Mouse (Mus musculus): ENCODE data around the gene Tas2r134. TPM values are rescaled to one million over a fixed set of nuclear protein-coding genes. Genes with fewer than 3 reads are reported as not detected.
A peak's percentile ranks its signal among the peaks of the same experiment; 100 is the strongest.

Tas2r134 gene
- polyA plus RNA-seq, 1 experiment from 2014 or later: not detected

GRCm38 (mm10) chr2:51599473-51600201, 27.7 kb upstream of the Tas2r134 start:
- Histone ChIP-seq H3K27me3 (ENCODE audit: control insufficient read depth, insufficient read depth, low read length) (no peaks in the 10 kb centered on the region), H3K27ac (ENCODE audit: low read depth, low read length) (peak overlapping the region; percentile 5; the same call in 1 of the 2 replicates), H3K9me3 (ENCODE audit: control insufficient read depth, low read length) (no peaks in the 10 kb centered on the region), H3K36me3 (ENCODE audit: control insufficient read depth, insufficient read depth, low read length) (no peaks in the 10 kb centered on the region), H3K4me2 (no peak overlapping the region), H3K4me3 (ENCODE audit: low read depth, low read length) (no peak overlapping the region), H3K4me1 (ENCODE audit: control insufficient read depth, insufficient read depth, low read length) (no peaks in the 10 kb centered on the region; the same call in 1 of the 2 replicates), H3K9ac (ENCODE audit: low read length) (peak overlapping the region; percentile 11; the same call in 1 of the 2 replicates)
- DNase-seq (ENCODE audit: low spot score, missing footprints): peak; percentile 80
- ATAC-seq (ENCODE audit: low FRiP score): peak; percentile 14; the same call in 1 of the 2 replicates
- whole genome bisulfite sequencing: 81% methylated on average over 19 of the region's 19 CpGs

- peak overlapping the region; percentile 11; the same call in 1 of the 2 replicates for H3K9ac ChIP-seq (ENCODE audit: low read length)
- H3K27me3 ChIP-seq (ENCODE audit: control insufficient read depth, insufficient read depth, low read length): no peaks in the 10 kb centered on the region
- no peak overlapping the region for H3K4me2 ChIP-seq
- H3K9me3 ChIP-seq (ENCODE audit: control insufficient read depth, low read length): no peaks in the 10 kb centered on the region
- H3K36me3 ChIP-seq (ENCODE audit: control insufficient read depth, insufficient read depth, low read length): no peaks in the 10 kb centered on the region
- DNase-seq (ENCODE audit: low spot score, missing footprints) (no peak), ATAC-seq (ENCODE audit: low FRiP score) (no peak)
- H3K4me1 ChIP-seq (ENCODE audit: control insufficient read depth, insufficient read depth, low read length): no peaks in the 10 kb centered on the region; the same call in 1 of the 2 replicates
- WGBS: 63% methylated on average over 3 of the region's 3 CpGs
- H3K27ac ChIP-seq (ENCODE audit: low read depth, low read length): peak overlapping the region; percentile 5; the same call in 1 of the 2 replicates
- no peak overlapping the region for H3K4me3 ChIP-seq (ENCODE audit: low read depth, low read length)
These were observed 27.2 kb upstream of the Tas2r134 start for GRCm38 (mm10) chr2:51600202-51600487.

GRCm38 (mm10) chr2:51600873-51601272, 26.4 kb upstream of the Tas2r134 start:
- H3K4me1 ChIP-seq (ENCODE audit: control insufficient read depth, insufficient read depth, low read length): no peaks in the 10 kb centered on the region; the same call in 1 of the 2 replicates
- no peak overlapping the region for H3K4me3 ChIP-seq (ENCODE audit: low read depth, low read length)
- ATAC-seq (ENCODE audit: low FRiP score): no peak
- no peak overlapping the region for H3K4me2 ChIP-seq
- WGBS: 86% methylated on average over 8 of the region's 8 CpGs
- no peak overlapping the region for H3K9ac ChIP-seq (ENCODE audit: low read length)
- H3K36me3 ChIP-seq (ENCODE audit: control insufficient read depth, insufficient read depth, low read length): no peaks in the 10 kb centered on the region
- no peak for DNase-seq (ENCODE audit: low spot score, missing footprints)
- no peak overlapping the region for H3K27ac ChIP-seq (ENCODE audit: low read depth, low read length)
- H3K9me3 ChIP-seq (ENCODE audit: control insufficient read depth, low read length): no peaks in the 10 kb centered on the region
- no peaks in the 10 kb centered on the region for H3K27me3 ChIP-seq (ENCODE audit: control insufficient read depth, insufficient read depth, low read length)

GRCm38 (mm10) chr2:51610305-51610704, 17.0 kb upstream of the Tas2r134 start:
- Histone ChIP-seq H3K9ac (ENCODE audit: low read length) (0 out of 2 replicates have a peak overlapping the region, but pooled peaks have one; percentile 40), H3K4me1 (ENCODE audit: control insufficient read depth, insufficient read depth, low read length) (peaks cover 14% of the 10 kb centered on the region), H3K27me3 (ENCODE audit: control insufficient read depth, insufficient read depth, low read length) (no peaks in the 10 kb centered on the region), H3K36me3 (ENCODE audit: control insufficient read depth, insufficient read depth, low read length) (no peaks in the 10 kb centered on the region), H3K27ac (ENCODE audit: low read depth, low read length) (0 out of 2 replicates have a peak overlapping the region, but pooled peaks have one; percentile 6), H3K9me3 (ENCODE audit: control insufficient read depth, low read length) (no peaks in the 10 kb centered on the region), H3K4me3 (ENCODE audit: low read depth, low read length) (no peak overlapping the region), H3K4me2 (peak overlapping the region; percentile 19; the same call in 1 of the 2 replicates)
- peak; percentile 90 for DNase-seq (ENCODE audit: low spot score, missing footprints)
- WGBS: 34% methylated on average over 10 of the region's 10 CpGs
- no peak for ATAC-seq (ENCODE audit: low FRiP score)

- Histone ChIP-seq H3K4me2 (no peak overlapping the region), H3K27me3 (ENCODE audit: control insufficient read depth, insufficient read depth, low read length) (no peaks in the 10 kb centered on the region), H3K27ac (ENCODE audit: low read depth, low read length) (no peak overlapping the region), H3K9me3 (ENCODE audit: control insufficient read depth, low read length) (no peaks in the 10 kb centered on the region), H3K9ac (ENCODE audit: low read length) (no peak overlapping the region), H3K4me1 (ENCODE audit: control insufficient read depth, insufficient read depth, low read length) (peaks cover 14% of the 10 kb centered on the region), H3K4me3 (ENCODE audit: low read depth, low read length) (no peak overlapping the region), H3K36me3 (ENCODE audit: control insufficient read depth, insufficient read depth, low read length) (no peaks in the 10 kb centered on the region)
- WGBS: 18% methylated on average over 2 of the region's 2 CpGs
- DNase-seq (ENCODE audit: low spot score, missing footprints) (peak; percentile 82), ATAC-seq (ENCODE audit: low FRiP score) (peak; percentile 72; the same call in 1 of the 2 replicates)
These were observed 16.4 kb upstream of the Tas2r134 start for GRCm38 (mm10) chr2:51610897-51611296.

- no peak for ATAC-seq (ENCODE audit: low FRiP score)
- H3K9ac ChIP-seq (ENCODE audit: low read length): no peak overlapping the region
- no peaks in the 10 kb centered on the region for H3K36me3 ChIP-seq (ENCODE audit: control insufficient read depth, insufficient read depth, low read length)
- H3K9me3 ChIP-seq (ENCODE audit: control insufficient read depth, low read length): no peaks in the 10 kb centered on the region
- H3K4me2 ChIP-seq: no peak overlapping the region
- no peak overlapping the region for H3K27ac ChIP-seq (ENCODE audit: low read depth, low read length)
- H3K4me3 ChIP-seq (ENCODE audit: low read depth, low read length): no peak overlapping the region
- DNase-seq (ENCODE audit: low spot score, missing footprints): no peak
- peaks cover 14% of the 10 kb centered on the region for H3K4me1 ChIP-seq (ENCODE audit: control insufficient read depth, insufficient read depth, low read length)
- 83% methylated on average over 4 of the region's 4 CpGs for WGBS
- no peaks in the 10 kb centered on the region for H3K27me3 ChIP-seq (ENCODE audit: control insufficient read depth, insufficient read depth, low read length)
These were observed 13.6 kb upstream of the Tas2r134 start for GRCm38 (mm10) chr2:51613716-51614115.

- WGBS: 95% methylated on average over 2 of the region's 2 CpGs
- H3K9ac ChIP-seq (ENCODE audit: low read length): no peak overlapping the region
- H3K9me3 ChIP-seq (ENCODE audit: control insufficient read depth, low read length): no peaks in the 10 kb centered on the region
- H3K4me3 ChIP-seq (ENCODE audit: low read depth, low read length): no peak overlapping the region
- no peaks in the 10 kb centered on the region for H3K4me1 ChIP-seq (ENCODE audit: control insufficient read depth, insufficient read depth, low read length)
- H3K4me2 ChIP-seq: no peak overlapping the region
- no peak overlapping the region for H3K27ac ChIP-seq (ENCODE audit: low read depth, low read length)
- DNase-seq (ENCODE audit: low spot score, missing footprints) (no peak), ATAC-seq (ENCODE audit: low FRiP score) (no peak)
- H3K27me3 ChIP-seq (ENCODE audit: control insufficient read depth, insufficient read depth, low read length): no peaks in the 10 kb centered on the region
- no peaks in the 10 kb centered on the region for H3K36me3 ChIP-seq (ENCODE audit: control insufficient read depth, insufficient read depth, low read length)
These were observed 5.4 kb upstream of the Tas2r134 start for GRCm38 (mm10) chr2:51621931-51622330.

GRCm38 (mm10) chr2:51626007-51626406, 1.3 kb upstream of the Tas2r134 start:
- Histone ChIP-seq H3K4me3 (ENCODE audit: low read depth, low read length) (no peak overlapping the region), H3K9me3 (ENCODE audit: control insufficient read depth, low read length) (no peaks in the 10 kb centered on the region), H3K4me2 (no peak overlapping the region), H3K4me1 (ENCODE audit: control insufficient read depth, insufficient read depth, low read length) (no peaks in the 10 kb centered on the region), H3K27ac (ENCODE audit: low read depth, low read length) (no peak overlapping the region), H3K36me3 (ENCODE audit: control insufficient read depth, insufficient read depth, low read length) (no peaks in the 10 kb centered on the region), H3K27me3 (ENCODE audit: control insufficient read depth, insufficient read depth, low read length) (no peaks in the 10 kb centered on the region), H3K9ac (ENCODE audit: low read length) (no peak overlapping the region)
- no peak for DNase-seq (ENCODE audit: low spot score, missing footprints)
- no peak for ATAC-seq (ENCODE audit: low FRiP score)
- WGBS: 84% methylated on average over 3 of the region's 3 CpGs

GRCm38 (mm10) chr2:51631428-51631827, 4.1 kb downstream of the Tas2r134 start:
- no peaks in the 10 kb centered on the region for H3K4me1 ChIP-seq (ENCODE audit: control insufficient read depth, insufficient read depth, low read length)
- no peaks in the 10 kb centered on the region for H3K36me3 ChIP-seq (ENCODE audit: control insufficient read depth, insufficient read depth, low read length)
- H3K9me3 ChIP-seq (ENCODE audit: control insufficient read depth, low read length): no peaks in the 10 kb centered on the region
- WGBS: 87% methylated on average over 2 of the region's 2 CpGs
- H3K9ac ChIP-seq (ENCODE audit: low read length): no peak overlapping the region
- DNase-seq (ENCODE audit: low spot score, missing footprints) (no peak), ATAC-seq (ENCODE audit: low FRiP score) (no peak)
- H3K27me3 ChIP-seq (ENCODE audit: control insufficient read depth, insufficient read depth, low read length): no peaks in the 10 kb centered on the region
- H3K27ac ChIP-seq (ENCODE audit: low read depth, low read length): no peak overlapping the region
- H3K4me3 ChIP-seq (ENCODE audit: low read depth, low read length): no peak overlapping the region
- H3K4me2 ChIP-seq: no peak overlapping the region
